Comparison of ENCODE assay signal across 8 mouse cellular contexts in the genomic region with DNA sequence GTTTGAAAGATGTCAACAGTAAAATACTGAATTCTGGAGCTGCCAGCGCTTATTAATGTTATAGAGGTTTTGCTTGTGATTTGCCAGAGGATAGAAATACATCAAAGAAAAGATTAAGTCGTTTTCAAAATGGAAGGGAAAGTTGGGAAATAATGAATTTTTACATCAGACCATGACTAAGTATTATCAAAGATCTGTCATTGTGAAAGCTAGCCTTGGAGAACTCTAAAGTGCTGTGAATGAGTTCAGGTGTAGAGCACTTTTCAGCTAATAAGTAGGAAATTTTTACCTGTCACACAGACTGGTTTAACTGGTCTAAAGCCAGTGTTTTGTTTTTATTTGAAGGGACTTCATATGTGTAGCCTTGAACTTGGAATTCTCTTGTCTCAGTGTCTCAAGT. TPM values are rescaled to one million over a fixed set of nuclear protein-coding genes. Genes with fewer than 3 reads are reported as not detected.
A peak's percentile ranks its signal among the peaks of the same experiment; 100 is the strongest.
DNase-seq lines count a peak whose midpoint lies in the region; ATAC-seq and TF ChIP-seq lines count a peak whose summit lies in the region.

No protein-coding gene starts in this region.

- no peak for ATAC-seq in forebrain, embryonic 11.5 days (replicated peaks; ENCODE audit: low FRiP score)
- no peak for ATAC-seq in limb, embryonic 14.5 days (ENCODE audit: low FRiP score, low read depth)
- no peak for ATAC-seq in neural tube, embryonic 15.5 days (ENCODE audit: low FRiP score)

- peak; percentile 47 for DNase-seq in liver, adult 2 months (ENCODE audit: extremely low read depth, low read depth, low spot score)
- DNase-seq in liver, result no peak
- DNase-seq in forebrain, embryonic 11.5 days (ENCODE audit: low spot score), result no peak
- DNase-seq in limb, embryonic 14.5 days (ENCODE audit: low spot score), result no peak
- DNase-seq in cerebellum, adult 11-12 months, result no peak
- DNase-seq in heart, adult 2 months, result no peak
- no peak for DNase-seq in kidney, postnatal 36 days

- TF ChIP-seq EP300 in heart, adult 2 months (IDR thresholded peaks at IDR 0.05; ENCODE audit: insufficient read depth, low read depth, low read length), result no peak

- intact Hi-C loops in heart, adult 2 months (cut with DNase I), result no loop called here

- no peak for TF ChIP-seq POLR2A in liver, adult 2 months (IDR thresholded peaks at IDR 0.05; ENCODE audit: extremely low read depth, insufficient read depth, low read length)
- TF ChIP-seq POLR2A in limb, embryonic 14.5 days (IDR thresholded peaks at IDR 0.05; ENCODE audit: borderline replicate concordance, extremely low read depth, insufficient read depth, insufficient read length), result no peak
- no peak for TF ChIP-seq POLR2A in heart, adult 2 months (IDR thresholded peaks at IDR 0.05; ENCODE audit: insufficient read depth, low read depth, low read length)

- H3K4me2 ChIP-seq in forebrain, embryonic 11.5 days (ENCODE audit: low read depth, low read length, severe bottlenecking), result peak overlapping the region; percentile 81; the same call in 1 of the 2 replicates
- peak overlapping the region; percentile 54 for H3K4me2 ChIP-seq in limb, embryonic 14.5 days (replicated peaks; ENCODE audit: low read depth, low read length, severe bottlenecking)
- peak overlapping the region; percentile 86 for H3K4me2 ChIP-seq in neural tube, embryonic 15.5 days

- H3K27ac ChIP-seq in liver, adult 2 months (replicated peaks; ENCODE audit: insufficient read depth, low read depth, low read length), result peak overlapping the region; percentile 72
- H3K27ac ChIP-seq in forebrain, embryonic 11.5 days (ENCODE audit: low read depth, low read length), result no peak overlapping the region
- no peak overlapping the region for H3K27ac ChIP-seq in limb, embryonic 14.5 days (replicated peaks; ENCODE audit: low read depth, low read length)
- 0 out of 2 replicates have a peak overlapping the region, but pooled peaks have one; percentile 2 for H3K27ac ChIP-seq in neural tube, embryonic 15.5 days (replicated peaks)
- no peak overlapping the region for H3K27ac ChIP-seq in heart, adult 2 months

- 48% methylated on average over 2 of the region's 2 CpGs for WGBS in liver, adult 2 months
- 71% methylated on average over 2 of the region's 2 CpGs for WGBS in forebrain, embryonic 11.5 days
- WGBS in limb, embryonic 14.5 days, result 71% methylated on average over 2 of the region's 2 CpGs
- WGBS in neural tube, embryonic 15.5 days, result 71% methylated on average over 2 of the region's 2 CpGs
- 77% methylated on average over 2 of the region's 2 CpGs for WGBS in heart, adult 2 months

- peak overlapping the region; percentile 50; the same call in 1 of the 2 replicates for H3K9ac ChIP-seq in liver, adult 2 months (ENCODE audit: low read depth, low read length)
- peak overlapping the region; percentile 86 for H3K9ac ChIP-seq in forebrain, embryonic 11.5 days (ENCODE audit: low read length)
- H3K9ac ChIP-seq in limb, embryonic 14.5 days (ENCODE audit: low read depth, low read length, severe bottlenecking), result 0 out of 2 replicates have a peak overlapping the region, but pooled peaks have one; percentile 76
- no peak overlapping the region for H3K9ac ChIP-seq in neural tube, embryonic 15.5 days (replicated peaks)
- no peak overlapping the region for H3K9ac ChIP-seq in heart, adult 2 months (ENCODE audit: low read depth, low read length)

- H3K27me3 ChIP-seq in liver, adult 2 months (ENCODE audit: control insufficient read depth, insufficient read depth, low read length), result no peaks in the 10 kb centered on the region
- no peaks in the 10 kb centered on the region for H3K27me3 ChIP-seq in forebrain, embryonic 11.5 days (ENCODE audit: control insufficient read depth, insufficient read depth, low read length)
- no peaks in the 10 kb centered on the region for H3K27me3 ChIP-seq in limb, embryonic 14.5 days (ENCODE audit: control insufficient read depth, insufficient read depth, low read length)
- no peaks in the 10 kb centered on the region for H3K27me3 ChIP-seq in neural tube, embryonic 15.5 days (replicated peaks)
- H3K27me3 ChIP-seq in heart, adult 2 months (ENCODE audit: control insufficient read depth, insufficient read depth, low read length), result no peaks in the 10 kb centered on the region

- H3K79me2 ChIP-seq in liver, adult 2 months (ENCODE audit: control insufficient read depth, insufficient read depth, low read length), result peaks cover 21% of the 10 kb centered on the region
- 0 out of 2 replicates have a peak, but pooled peaks cover 1% of the 10 kb centered on the region for H3K79me2 ChIP-seq in heart, adult 2 months (replicated peaks; ENCODE audit: control insufficient read depth, insufficient read depth, low read length)

- no peak for TF ChIP-seq CTCF in liver, adult 2 months (IDR thresholded peaks at IDR 0.05; ENCODE audit: low read depth, low read length)
- TF ChIP-seq CTCF in heart, adult 2 months (IDR thresholded peaks at IDR 0.05), result no peak

- peak overlapping the region; percentile 31; the same call in 1 of the 2 replicates for H3K4me3 ChIP-seq in liver, adult 2 months (ENCODE audit: insufficient read depth, low read depth, low read length)
- H3K4me3 ChIP-seq in forebrain, embryonic 11.5 days (ENCODE audit: low read depth, low read length), result peak overlapping the region; percentile 75
- peak overlapping the region; percentile 69 for H3K4me3 ChIP-seq in limb, embryonic 14.5 days (replicated peaks; ENCODE audit: low read length)
- H3K4me3 ChIP-seq in neural tube, embryonic 15.5 days (replicated peaks), result peak overlapping the region; percentile 66
- H3K4me3 ChIP-seq in heart, adult 2 months, result no peak overlapping the region

- H3K4me1 ChIP-seq in liver, adult 2 months (ENCODE audit: control insufficient read depth, insufficient read depth, low read length), result peaks cover 37% of the 10 kb centered on the region
- H3K4me1 ChIP-seq in forebrain, embryonic 11.5 days (replicated peaks; ENCODE audit: control insufficient read depth, insufficient read depth, low read length), result peaks cover 2% of the 10 kb centered on the region; the same call in 1 of the 2 replicates
- peaks cover 9% of the 10 kb centered on the region for H3K4me1 ChIP-seq in limb, embryonic 14.5 days (ENCODE audit: control insufficient read depth, insufficient read depth, low read length)
- H3K4me1 ChIP-seq in neural tube, embryonic 15.5 days, result peaks cover 30% of the 10 kb centered on the region
- no peaks in the 10 kb centered on the region; the same call in 1 of the 2 replicates for H3K4me1 ChIP-seq in heart, adult 2 months (ENCODE audit: control insufficient read depth, insufficient read depth, low read length)

- no peaks in the 10 kb centered on the region for H3K9me3 ChIP-seq in forebrain, embryonic 11.5 days (ENCODE audit: control insufficient read depth, low read length)
- no peaks in the 10 kb centered on the region for H3K9me3 ChIP-seq in limb, embryonic 14.5 days (ENCODE audit: control insufficient read depth, low read length)
- H3K9me3 ChIP-seq in neural tube, embryonic 15.5 days (replicated peaks), result no peaks in the 10 kb centered on the region

- no peaks in the 10 kb centered on the region; the same call in 1 of the 2 replicates for H3K36me3 ChIP-seq in liver, adult 2 months (ENCODE audit: control insufficient read depth, insufficient read depth, low read length)
- H3K36me3 ChIP-seq in forebrain, embryonic 11.5 days (ENCODE audit: control insufficient read depth, insufficient read depth, low read length), result no peaks in the 10 kb centered on the region
- H3K36me3 ChIP-seq in limb, embryonic 14.5 days (ENCODE audit: control insufficient read depth, insufficient read depth, low read length), result no peaks in the 10 kb centered on the region
- H3K36me3 ChIP-seq in neural tube, embryonic 15.5 days, result no peaks in the 10 kb centered on the region
- H3K36me3 ChIP-seq in heart, adult 2 months (ENCODE audit: control insufficient read depth, insufficient read depth, low read length), result no peaks in the 10 kb centered on the region; the same call in 1 of the 2 replicates

RNA-seq across cellular contexts. Expression of gene Gm11437, which starts 14.0 kb away (rescaled TPM):
- 11.6 and 12.4 TPM in 2 replicates for total RNA-seq in liver, adult 2 months (2014; rRNA removed)
- 3.0 and 4.9 TPM in 2 replicates for polyA plus RNA-seq in liver, adult 2 months (2012; rRNA removed)
- polyA plus RNA-seq in forebrain, embryonic 11.5 days (2014; fragmentation: Nextera tagmentation; extraction: Ambion mirVana), result not detected in 2 replicates
- not detected in 2 replicates for polyA plus RNA-seq in limb, embryonic 14.5 days (2012; rRNA removed)
- not detected in 2 replicates for polyA plus RNA-seq in limb, embryonic 14.5 days (2014; fragmentation: Nextera tagmentation; extraction: Ambion mirVana)
- polyA plus RNA-seq in neural tube, embryonic 15.5 days (2015; fragmentation: Nextera tagmentation; extraction: Ambion mirVana), result 0.24 TPM in 1 of 2 replicates, not detected in the other
- not detected for total RNA-seq in heart, adult 2 months (2021)
- not detected in 2 replicates for polyA plus RNA-seq in heart, adult 2 months (2012; rRNA removed)

RNA-seq across cellular contexts. Expression of gene Acaca, which starts 51.8 kb away (rescaled TPM):
- total RNA-seq in liver, adult 2 months (2014; rRNA removed), result 86.4 and 89.3 TPM in 2 replicates
- 15.4 and 20.7 TPM in 2 replicates for polyA plus RNA-seq in liver, adult 2 months (2012; rRNA removed)
- 32.1 and 37.2 TPM in 2 replicates for polyA plus RNA-seq in forebrain, embryonic 11.5 days (2014; fragmentation: Nextera tagmentation; extraction: Ambion mirVana)
- 19.5 and 20.3 TPM in 2 replicates for polyA plus RNA-seq in limb, embryonic 14.5 days (2012; rRNA removed)
- 18.2 and 21.2 TPM in 2 replicates for polyA plus RNA-seq in limb, embryonic 14.5 days (2014; fragmentation: Nextera tagmentation; extraction: Ambion mirVana)
- 19.2 and 22.9 TPM in 2 replicates for polyA plus RNA-seq in neural tube, embryonic 15.5 days (2015; fragmentation: Nextera tagmentation; extraction: Ambion mirVana)
- 10 to 100 TPM; 19.4 to 20.0 TPM for total RNA-seq in heart, adult 2 months (2021)
- 25.0 and 25.9 TPM in 2 replicates for polyA plus RNA-seq in heart, adult 2 months (2012; rRNA removed)

RNA-seq across cellular contexts. Expression of gene Tada2a, which starts 51.9 kb away (rescaled TPM):
- total RNA-seq in liver, adult 2 months (2014; rRNA removed), result 4.3 and 6.4 TPM in 2 replicates
- polyA plus RNA-seq in liver, adult 2 months (2012; rRNA removed), result 3.1 and 3.3 TPM in 2 replicates
- 41.7 and 42.8 TPM in 2 replicates for polyA plus RNA-seq in forebrain, embryonic 11.5 days (2014; fragmentation: Nextera tagmentation; extraction: Ambion mirVana)
- 46.1 and 56.2 TPM in 2 replicates for polyA plus RNA-seq in limb, embryonic 14.5 days (2012; rRNA removed)
- polyA plus RNA-seq in limb, embryonic 14.5 days (2014; fragmentation: Nextera tagmentation; extraction: Ambion mirVana), result 36.9 and 37.1 TPM in 2 replicates
- 27.1 and 28.4 TPM in 2 replicates for polyA plus RNA-seq in neural tube, embryonic 15.5 days (2015; fragmentation: Nextera tagmentation; extraction: Ambion mirVana)
- total RNA-seq in heart, adult 2 months (2021), result 1 to 10 TPM; 6.2 to 6.4 TPM
- 4.6 and 8.4 TPM in 2 replicates for polyA plus RNA-seq in heart, adult 2 months (2012; rRNA removed)

Comparison
In these comparisons a context has a peak if more than half of its experiments do, and no peak if none do; other contexts are left out.
1. H3K27ac ChIP-seq: peak in liver, adult 2 months (single experiment) and neural tube, embryonic 15.5 days (single experiment); none in forebrain, embryonic 11.5 days (single experiment), limb, embryonic 14.5 days (single experiment) and heart, adult 2 months (single experiment).
2. H3K9ac ChIP-seq: peak in liver, adult 2 months (single experiment), forebrain, embryonic 11.5 days (single experiment) and limb, embryonic 14.5 days (single experiment); none in neural tube, embryonic 15.5 days (single experiment) and heart, adult 2 months (single experiment).
3. Peak in every context shown above with its lines, with median percentiles within 50 percentile points of each other: H3K4me2 ChIP-seq.